Mouse (Mus musculus) midbrain, embryonic 13.5 days (tissue): ENCODE results near the gene 1700003E16Rik. TPM values are rescaled to one million over a fixed set of nuclear protein-coding genes. Genes with fewer than 3 reads are reported as not detected.

ENCODE experiments used
- polyA plus RNA-seq: library from polyadenylated mRNA; unstranded; fragments of >200 nt; fragmentation: Nextera tagmentation; extraction: Ambion mirVana; gene quantifications from 2 replicates; pipeline ENCODE4 v1.2.1, GENCODE M21; 2015

Gene 1700003E16Rik
- polyA plus RNA-seq, 1 experiment from 2014 or later: 3.3 TPM

Other genes starting within 250 kb of the 1700003E16Rik start
- gene Sema4f, start 216.6 kb upstream of the 1700003E16Rik start, polyA plus RNA-seq: 11.0 and 11.6 TPM in 2 replicates
- not detected in 2 replicates for gene M1ap, start 209.5 kb upstream of the 1700003E16Rik start, polyA plus RNA-seq
- gene Dok1, start 122.9 kb upstream of the 1700003E16Rik start, polyA plus RNA-seq: 3.1 and 4.1 TPM in 2 replicates
- gene Loxl3, start 122.2 kb upstream of the 1700003E16Rik start, polyA plus RNA-seq: 4.7 and 6.2 TPM in 2 replicates
- 160 and 165 TPM in 2 replicates for gene Aup1, start 101.9 kb upstream of the 1700003E16Rik start, polyA plus RNA-seq
- gene Htra2, start 101.1 kb upstream of the 1700003E16Rik start, polyA plus RNA-seq: 62.4 and 65.3 TPM in 2 replicates
- gene Dqx1, start 98.6 kb upstream of the 1700003E16Rik start, polyA plus RNA-seq: 0.75 and 1.00 TPM in 2 replicates
- not detected in 2 replicates for gene Tlx2, start 86.1 kb upstream of the 1700003E16Rik start, polyA plus RNA-seq
- 52.6 and 53.4 TPM in 2 replicates for gene Pcgf1, start 78.5 kb upstream of the 1700003E16Rik start, polyA plus RNA-seq
- not detected in 2 replicates for gene Lbx2, start 70.0 kb upstream of the 1700003E16Rik start, polyA plus RNA-seq
- gene Ccdc142, start 54.8 kb upstream of the 1700003E16Rik start, polyA plus RNA-seq: 4.3 and 5.7 TPM in 2 replicates
- 3.7 and 5.0 TPM in 2 replicates for gene Gm42688, start 54.8 kb upstream of the 1700003E16Rik start, polyA plus RNA-seq
- gene Mrpl53, start 47.4 kb upstream of the 1700003E16Rik start, polyA plus RNA-seq: 137 and 146 TPM in 2 replicates
- 16.0 and 26.9 TPM in 2 replicates for gene Mogs, start 40.9 kb upstream of the 1700003E16Rik start, polyA plus RNA-seq
- 228 and 253 TPM in 2 replicates for gene Wbp1, start 34.8 kb upstream of the 1700003E16Rik start, polyA plus RNA-seq
- gene Ino80b, start 31.0 kb upstream of the 1700003E16Rik start, polyA plus RNA-seq: 12.1 and 14.9 TPM in 2 replicates
- 16.5 and 18.8 TPM in 2 replicates for gene Rtkn, start 20.9 kb upstream of the 1700003E16Rik start, polyA plus RNA-seq
- 16.1 and 19.2 TPM in 2 replicates for gene Wdr54, start within 50 bp of the 1700003E16Rik start, polyA plus RNA-seq
- 127 and 140 TPM in 2 replicates for gene Dctn1, start 9.5 kb downstream of the 1700003E16Rik start, polyA plus RNA-seq
- 0.22 and 0.48 TPM in 2 replicates for gene Slc4a5, start 63.4 kb downstream of the 1700003E16Rik start, polyA plus RNA-seq
- gene Mthfd2, start 169.5 kb downstream of the 1700003E16Rik start, polyA plus RNA-seq: 26.5 and 26.6 TPM in 2 replicates
- gene Mob1a, start 169.6 kb downstream of the 1700003E16Rik start, polyA plus RNA-seq: 30.7 and 31.8 TPM in 2 replicates
- 69.0 and 71.7 TPM in 2 replicates for gene Bola3, start 192.7 kb downstream of the 1700003E16Rik start, polyA plus RNA-seq